Mouse (Mus musculus): Measurements from ENCODE around the gene Epyc. TPM values are rescaled to one million over a fixed set of nuclear protein-coding genes. Genes with fewer than 3 reads are reported as not detected.

The Epyc gene
- polyA plus RNA-seq, 1 experiment from 2014 or later: not detected

GRCm38 (mm10) chr10:97693398-97694135, 49.7 kb downstream of the Epyc start:
- H3K27ac ChIP-seq (ENCODE audit: low read length): no peak overlapping the region
- no peak for ATAC-seq
- no peak overlapping the region for H3K4me3 ChIP-seq (ENCODE audit: low read depth, low read length)
- no peak for DNase-seq (ENCODE audit: low spot score)
- no peak overlapping the region for H3K9ac ChIP-seq (replicated peaks; ENCODE audit: low read depth)
- TF ChIP-seq CTCF (IDR thresholded peaks at IDR 0.05) (no peak), EP300 (IDR thresholded peaks at IDR 0.05) (no peak)
- H3K4me1 ChIP-seq (ENCODE audit: insufficient read depth, low read depth, low read length): no peaks in the 10 kb centered on the region
- H3K27me3 ChIP-seq (replicated peaks; ENCODE audit: insufficient read depth, low read length): no peaks in the 10 kb centered on the region
- H3K9me3 ChIP-seq (ENCODE audit: low read length): no peaks in the 10 kb centered on the region
- no peaks in the 10 kb centered on the region for H3K36me3 ChIP-seq (ENCODE audit: insufficient read depth, low read length)
- no peak overlapping the region for H3K4me2 ChIP-seq (replicated peaks; ENCODE audit: low read depth, low read length)
- 92% methylated on average over 37 of the region's 37 CpGs for WGBS

- H3K9me3 ChIP-seq (ENCODE audit: low read length): no peaks in the 10 kb centered on the region
- ATAC-seq (no peak), DNase-seq (ENCODE audit: low spot score) (no peak)
- H3K36me3 ChIP-seq (ENCODE audit: insufficient read depth, low read length): no peaks in the 10 kb centered on the region
- no peak overlapping the region for H3K9ac ChIP-seq (replicated peaks; ENCODE audit: low read depth)
- TF ChIP-seq EP300 (IDR thresholded peaks at IDR 0.05): no peak
- TF ChIP-seq CTCF (IDR thresholded peaks at IDR 0.05): no peak
- H3K27me3 ChIP-seq (replicated peaks; ENCODE audit: insufficient read depth, low read length): no peaks in the 10 kb centered on the region
- H3K4me2 ChIP-seq (replicated peaks; ENCODE audit: low read depth, low read length): no peak overlapping the region
- no peak overlapping the region for H3K27ac ChIP-seq (ENCODE audit: low read length)
- H3K4me1 ChIP-seq (ENCODE audit: insufficient read depth, low read depth, low read length): no peaks in the 10 kb centered on the region
- no peak overlapping the region for H3K4me3 ChIP-seq (ENCODE audit: low read depth, low read length)
Observed at GRCm38 (mm10) chr10:97702321-97702720, 58.5 kb downstream of the Epyc start.

DNA sequence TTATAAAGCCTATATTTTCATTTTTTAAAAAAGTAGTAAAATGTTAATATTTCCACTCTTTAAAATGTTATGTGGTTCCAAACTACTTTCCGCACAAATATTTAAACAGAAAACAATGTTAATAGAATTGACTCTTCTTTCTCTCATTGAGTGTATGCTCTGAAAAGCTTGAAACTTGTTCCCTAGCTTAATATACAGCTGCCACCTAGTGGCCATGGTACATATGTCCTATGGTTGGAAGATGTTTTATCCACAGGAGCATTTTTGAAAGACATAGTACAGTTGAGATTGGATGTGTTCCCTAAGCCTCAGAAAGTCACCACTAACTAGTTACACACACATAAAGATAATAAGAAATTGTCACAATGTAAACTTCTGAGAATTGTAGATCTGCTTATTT, 60.7 kb downstream of the Epyc start:
- Histone ChIP-seq H3K27ac (ENCODE audit: low read length) (no peak overlapping the region), H3K9ac (replicated peaks; ENCODE audit: low read depth) (no peak overlapping the region), H3K9me3 (ENCODE audit: low read length) (no peaks in the 10 kb centered on the region), H3K4me2 (replicated peaks; ENCODE audit: low read depth, low read length) (no peak overlapping the region), H3K36me3 (ENCODE audit: insufficient read depth, low read length) (no peaks in the 10 kb centered on the region), H3K27me3 (replicated peaks; ENCODE audit: insufficient read depth, low read length) (no peaks in the 10 kb centered on the region), H3K4me1 (ENCODE audit: insufficient read depth, low read depth, low read length) (no peaks in the 10 kb centered on the region), H3K4me3 (ENCODE audit: low read depth, low read length) (no peak overlapping the region)
- ATAC-seq (no peak), DNase-seq (ENCODE audit: low spot score) (peak; percentile 64)
- 34% methylated on average over 1 of the region's 1 CpGs for WGBS
- TF ChIP-seq CTCF (IDR thresholded peaks at IDR 0.05) (peak; percentile 79), EP300 (IDR thresholded peaks at IDR 0.05) (no peak)

- Histone ChIP-seq H3K27ac (ENCODE audit: low read length) (no peak overlapping the region), H3K4me2 (replicated peaks; ENCODE audit: low read depth, low read length) (no peak overlapping the region), H3K4me1 (ENCODE audit: insufficient read depth, low read depth, low read length) (no peaks in the 10 kb centered on the region), H3K4me3 (ENCODE audit: low read depth, low read length) (no peak overlapping the region), H3K9me3 (ENCODE audit: low read length) (no peaks in the 10 kb centered on the region), H3K9ac (replicated peaks; ENCODE audit: low read depth) (no peak overlapping the region), H3K36me3 (ENCODE audit: insufficient read depth, low read length) (no peaks in the 10 kb centered on the region), H3K27me3 (replicated peaks; ENCODE audit: insufficient read depth, low read length) (no peaks in the 10 kb centered on the region)
- WGBS: 2% methylated on average over 5 of the region's 5 CpGs
- peak; percentile 82 for DNase-seq (ENCODE audit: low spot score)
- peak; percentile 44 for ATAC-seq
- peak; percentile 94 for TF ChIP-seq CTCF (IDR thresholded peaks at IDR 0.05)
- no peak for TF ChIP-seq EP300 (IDR thresholded peaks at IDR 0.05)
Observed at GRCm38 (mm10) chr10:97712687-97713086, 68.8 kb downstream of the Epyc start.

GRCm38 (mm10) chr10:97714584-97714983, 70.7 kb downstream of the Epyc start:
- no peak overlapping the region for H3K4me3 ChIP-seq (ENCODE audit: low read depth, low read length)
- WGBS: 65% methylated on average over 4 of the region's 4 CpGs
- ATAC-seq: no peak
- H3K4me1 ChIP-seq (ENCODE audit: insufficient read depth, low read depth, low read length): no peaks in the 10 kb centered on the region
- H3K27me3 ChIP-seq (replicated peaks; ENCODE audit: insufficient read depth, low read length): no peaks in the 10 kb centered on the region
- no peaks in the 10 kb centered on the region for H3K36me3 ChIP-seq (ENCODE audit: insufficient read depth, low read length)
- no peak overlapping the region for H3K4me2 ChIP-seq (replicated peaks; ENCODE audit: low read depth, low read length)
- no peak overlapping the region for H3K27ac ChIP-seq (ENCODE audit: low read length)
- H3K9me3 ChIP-seq (ENCODE audit: low read length): no peaks in the 10 kb centered on the region
- no peak for TF ChIP-seq EP300 (IDR thresholded peaks at IDR 0.05)
- no peak for TF ChIP-seq CTCF (IDR thresholded peaks at IDR 0.05)
- no peak for DNase-seq (ENCODE audit: low spot score)
- H3K9ac ChIP-seq (replicated peaks; ENCODE audit: low read depth): no peak overlapping the region

DNA sequence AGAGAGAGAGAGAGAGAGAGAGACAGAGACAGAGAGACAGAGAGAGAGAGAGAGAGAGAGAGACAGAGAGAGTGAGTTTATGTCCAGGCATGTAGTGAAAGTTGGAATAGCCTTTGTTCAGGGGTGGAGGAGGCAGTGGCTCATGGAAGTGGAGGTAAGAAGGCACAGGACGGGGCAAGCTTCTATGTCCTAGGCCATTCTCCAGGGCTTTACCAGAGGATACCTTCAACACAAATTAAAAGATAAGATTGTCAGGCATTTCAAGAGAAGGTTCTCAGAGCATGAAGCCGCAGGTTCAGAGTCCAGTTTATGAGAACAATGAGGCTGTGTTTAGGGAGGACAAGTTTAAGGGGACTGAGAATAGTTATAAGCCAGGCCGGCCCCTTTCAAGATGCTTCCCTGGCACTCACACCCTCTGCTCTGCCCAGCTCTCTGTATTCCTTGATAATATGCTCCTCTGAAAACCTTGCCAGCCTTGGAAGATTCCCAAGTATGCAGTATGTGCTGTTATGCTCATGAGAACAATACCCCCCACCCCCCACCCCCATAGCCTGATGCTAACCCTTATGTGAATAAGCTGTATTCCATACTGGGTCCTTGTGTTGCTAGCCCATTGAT, 71.5 kb downstream of the Epyc start:
- Histone ChIP-seq H3K27ac (ENCODE audit: low read length) (no peak overlapping the region), H3K27me3 (replicated peaks; ENCODE audit: insufficient read depth, low read length) (no peaks in the 10 kb centered on the region), H3K36me3 (ENCODE audit: insufficient read depth, low read length) (no peaks in the 10 kb centered on the region), H3K4me1 (ENCODE audit: insufficient read depth, low read depth, low read length) (no peaks in the 10 kb centered on the region), H3K9ac (replicated peaks; ENCODE audit: low read depth) (no peak overlapping the region), H3K9me3 (ENCODE audit: low read length) (no peaks in the 10 kb centered on the region), H3K4me3 (ENCODE audit: low read depth, low read length) (no peak overlapping the region), H3K4me2 (replicated peaks; ENCODE audit: low read depth, low read length) (no peak overlapping the region)
- TF ChIP-seq CTCF (IDR thresholded peaks at IDR 0.05) (no peak), EP300 (IDR thresholded peaks at IDR 0.05) (no peak)
- DNase-seq (ENCODE audit: low spot score) (no peak), ATAC-seq (no peak)
- WGBS: 78% methylated on average over 3 of the region's 3 CpGs
